Mouse (Mus musculus) effector memory CD4-positive, alpha-beta T cell, adult 5 months (primary cell): ENCODE measurements around the gene Mphosph6. TPM values are rescaled to one million over a fixed set of nuclear protein-coding genes. Genes with fewer than 3 reads are reported as not detected.

ENCODE experiments used
- polyA plus RNA-seq: library from polyadenylated mRNA; unstranded; fragments of 100-300 nt; shearing (Covaris generic); gene quantifications from one replicate; pipeline ENCODE4 v1.2.1, GENCODE M21; 2017

Gene Mphosph6
- 45.0 TPM for polyA plus RNA-seq

DNA sequence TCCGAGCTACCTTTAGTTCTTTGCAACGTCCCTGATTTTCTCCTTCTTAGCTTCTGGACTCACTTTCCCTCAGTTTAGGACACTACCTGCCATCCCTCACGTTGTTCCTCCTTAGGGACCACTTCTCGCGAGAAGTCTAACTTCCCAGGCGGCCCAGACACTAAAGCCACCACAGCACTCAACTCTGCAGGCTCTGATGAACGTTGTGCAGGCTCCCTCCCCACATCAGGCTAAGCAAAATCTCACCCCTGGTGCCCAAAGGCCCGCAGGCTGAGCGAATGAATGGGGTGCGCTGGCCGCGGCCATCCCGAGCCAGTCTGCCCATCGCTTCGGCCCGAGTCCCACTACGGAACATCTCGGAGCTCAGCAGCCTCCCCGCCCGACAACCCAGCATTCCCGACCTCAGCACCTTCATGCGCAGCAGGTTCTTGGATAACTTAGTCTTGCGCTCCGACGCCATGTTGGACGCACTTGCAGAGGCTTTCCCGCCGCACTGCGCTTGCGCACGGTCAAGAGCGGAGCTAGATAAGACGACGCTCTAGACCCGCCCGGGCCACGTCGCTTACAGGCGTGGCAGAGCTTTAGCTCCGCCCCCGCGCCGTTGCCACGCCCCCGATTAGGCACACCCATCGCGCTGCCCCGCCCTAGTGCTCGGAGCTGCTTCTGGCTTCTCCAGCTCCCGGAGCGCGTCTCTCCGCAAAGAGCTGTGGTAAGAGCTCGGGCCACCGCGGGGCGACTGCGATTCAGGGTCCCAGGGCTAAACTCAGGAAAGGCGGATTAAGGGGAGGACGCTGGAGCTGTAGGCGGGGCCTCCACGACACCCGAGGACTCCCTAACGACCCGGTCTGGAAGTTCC is at the start of gene Mphosph6:
Gene Mphosph6, minus strand, starts transcription at position 501 of the 856 bp plus-strand sequence.

Other genes with a start within 250 kb of the Mphosph6 start
- gene Sdr42e1, start 128.3 kb downstream of the Mphosph6 start, polyA plus RNA-seq: 1.6 TPM
- gene Hsd17b2, start 100.0 kb downstream of the Mphosph6 start, polyA plus RNA-seq: not detected